ENCODE assay signal across 8 mouse cellular contexts in the genomic region with DNA sequence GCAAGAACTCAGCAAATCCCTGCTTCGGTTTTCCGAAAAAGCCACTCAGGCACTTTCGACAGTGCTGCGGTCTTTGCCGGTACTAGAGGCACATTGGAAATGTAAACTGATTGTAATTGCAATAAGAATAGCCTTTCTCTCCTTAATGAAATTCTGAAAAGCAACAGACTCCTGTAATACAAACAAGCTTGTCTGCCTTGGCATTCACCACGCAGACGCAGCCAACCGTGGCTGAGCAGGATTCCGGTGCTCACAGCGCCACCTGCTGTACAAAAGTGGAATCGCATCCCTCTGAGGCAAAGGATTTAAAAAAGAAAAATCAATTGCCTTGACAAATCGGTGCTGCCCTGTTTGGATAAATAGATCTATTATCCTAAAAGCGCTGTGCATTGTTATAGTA.
A peak's percentile ranks its signal among the peaks of the same experiment; 100 is the strongest.
DNase-seq lines count a peak whose midpoint lies in the region; ATAC-seq and TF ChIP-seq lines count a peak whose summit lies in the region.

No protein-coding gene starts in this region.

- no peaks in the 10 kb centered on the region for H3K79me2 ChIP-seq in heart, adult 2 months (replicated peaks; ENCODE audit: control insufficient read depth, insufficient read depth, low read length)

- WGBS in embryonic facial prominence, embryonic 12.5 days: 3% methylated on average over 13 of the region's 13 CpGs
- WGBS in heart, adult 2 months: 4% methylated on average over 13 of the region's 13 CpGs
- 2% methylated on average over 13 of the region's 13 CpGs for WGBS in kidney, adult 2 months
- WGBS in limb, embryonic 11.5 days: 5% methylated on average over 13 of the region's 13 CpGs
- WGBS in midbrain, embryonic 13.5 days: 2% methylated on average over 13 of the region's 13 CpGs
- WGBS in small intestine, adult 2 months: 3% methylated on average over 13 of the region's 13 CpGs

- DNase-seq in adrenal gland, postnatal 25 days: peak; percentile 85
- peak; percentile 76 to 89 for DNase-seq in heart, adult 2 months
- DNase-seq in kidney, adult 2 months: peak; percentile 88
- peak; percentile 97 for DNase-seq in limb, embryonic 11.5 days (ENCODE audit: low spot score)

- 0 out of 2 replicates have a peak, but pooled peaks cover 7% of the 10 kb centered on the region for H3K4me1 ChIP-seq in embryonic facial prominence, embryonic 12.5 days
- no peaks in the 10 kb centered on the region for H3K4me1 ChIP-seq in heart, adult 2 months (ENCODE audit: control insufficient read depth, insufficient read depth, low read length)
- H3K4me1 ChIP-seq in kidney, adult 2 months (ENCODE audit: control insufficient read depth, insufficient read depth, low read length): no peaks in the 10 kb centered on the region
- 0 out of 2 replicates have a peak, but pooled peaks cover 3% of the 10 kb centered on the region for H3K4me1 ChIP-seq in limb, embryonic 11.5 days (ENCODE audit: control insufficient read depth, insufficient read depth, low read length)
- H3K4me1 ChIP-seq in midbrain, embryonic 13.5 days (replicated peaks): peaks cover 29% of the 10 kb centered on the region
- H3K4me1 ChIP-seq in small intestine, adult 2 months (ENCODE audit: control insufficient read depth, insufficient read depth, insufficient read length, low read length): no peaks in the 10 kb centered on the region

- TF ChIP-seq POLR2A in heart, adult 2 months (IDR thresholded peaks at IDR 0.05; ENCODE audit: insufficient read depth, low read depth, low read length): no peak
- TF ChIP-seq POLR2A in kidney, adult 2 months (IDR thresholded peaks at IDR 0.05; ENCODE audit: low read depth, low read length): no peak
- TF ChIP-seq POLR2A in small intestine, adult 2 months (IDR thresholded peaks at IDR 0.05; ENCODE audit: low read depth, low read length): no peak

- TF ChIP-seq EP300 in heart, adult 2 months (IDR thresholded peaks at IDR 0.05; ENCODE audit: insufficient read depth, low read depth, low read length): no peak

- H3K4me3 ChIP-seq in embryonic facial prominence, embryonic 12.5 days: peak overlapping the region; percentile 37
- peak overlapping the region; percentile 47 for H3K4me3 ChIP-seq in heart, adult 2 months
- peak overlapping the region; percentile 42 for H3K4me3 ChIP-seq in kidney, adult 2 months (ENCODE audit: insufficient read depth, low read depth, low read length)
- peak overlapping the region; percentile 25 for H3K4me3 ChIP-seq in limb, embryonic 11.5 days (ENCODE audit: low read depth, low read length)
- peak overlapping the region; percentile 35 for H3K4me3 ChIP-seq in midbrain, embryonic 13.5 days (replicated peaks)
- peak overlapping the region; percentile 41 for H3K4me3 ChIP-seq in small intestine, adult 2 months (ENCODE audit: low read depth, low read length)

- intact Hi-C loops in heart, adult 2 months (cut with DNase I): loop anchor here (10.0 kb wide), 1 partner anchor 112 kb away; no protein-coding TSS in a partner anchor

- no peak; the same call in 1 of the 2 replicates for TF ChIP-seq CTCF in heart, adult 2 months (IDR thresholded peaks at IDR 0.05)
- peak; percentile 98 for TF ChIP-seq CTCF in kidney, adult 2 months (conservative IDR thresholded peaks at IDR 0.05; ENCODE audit: insufficient read depth, insufficient read length, low read depth, low read length)
- TF ChIP-seq CTCF in small intestine, adult 2 months (IDR thresholded peaks at IDR 0.05; ENCODE audit: extremely low read depth, insufficient read length, insufficient replicate concordance, low read depth, low read length): peak; percentile 99; the same call in 1 of the 2 replicates

- peak overlapping the region; percentile 54 for H3K4me2 ChIP-seq in embryonic facial prominence, embryonic 12.5 days (replicated peaks)
- H3K4me2 ChIP-seq in limb, embryonic 11.5 days (ENCODE audit: low read depth, severe bottlenecking): peak overlapping the region; percentile 44; the same call in 1 of the 2 replicates
- peak overlapping the region; percentile 50 for H3K4me2 ChIP-seq in midbrain, embryonic 13.5 days (replicated peaks)

- H3K9ac ChIP-seq in embryonic facial prominence, embryonic 12.5 days: no peak overlapping the region
- 0 out of 2 replicates have a peak overlapping the region, but pooled peaks have one; percentile 18 for H3K9ac ChIP-seq in heart, adult 2 months (ENCODE audit: low read depth, low read length)
- H3K9ac ChIP-seq in limb, embryonic 11.5 days (ENCODE audit: low read length): no peak overlapping the region
- peak overlapping the region; percentile 51 for H3K9ac ChIP-seq in midbrain, embryonic 13.5 days (replicated peaks)

- H3K27ac ChIP-seq in embryonic facial prominence, embryonic 12.5 days: no peak overlapping the region
- peak overlapping the region; percentile 70 for H3K27ac ChIP-seq in heart, adult 2 months
- no peak overlapping the region for H3K27ac ChIP-seq in kidney, adult 2 months (ENCODE audit: insufficient read depth, low read depth, low read length)
- H3K27ac ChIP-seq in limb, embryonic 11.5 days (replicated peaks; ENCODE audit: low read depth, low read length): no peak overlapping the region
- H3K27ac ChIP-seq in midbrain, embryonic 13.5 days: peak overlapping the region; percentile 64
- no peak overlapping the region for H3K27ac ChIP-seq in small intestine, adult 2 months (ENCODE audit: insufficient read depth, low read depth, low read length)

- H3K27me3 ChIP-seq in embryonic facial prominence, embryonic 12.5 days: no peaks in the 10 kb centered on the region
- H3K27me3 ChIP-seq in heart, adult 2 months (ENCODE audit: control insufficient read depth, insufficient read depth, low read length): no peaks in the 10 kb centered on the region
- no peaks in the 10 kb centered on the region for H3K27me3 ChIP-seq in kidney, adult 2 months (replicated peaks; ENCODE audit: control insufficient read depth, insufficient read depth, low read length)
- no peaks in the 10 kb centered on the region for H3K27me3 ChIP-seq in limb, embryonic 11.5 days (ENCODE audit: control insufficient read depth, insufficient read depth, low read length)
- no peaks in the 10 kb centered on the region for H3K27me3 ChIP-seq in midbrain, embryonic 13.5 days
- no peaks in the 10 kb centered on the region for H3K27me3 ChIP-seq in small intestine, adult 2 months (ENCODE audit: control insufficient read depth, insufficient read depth, low read length)

- H3K36me3 ChIP-seq in embryonic facial prominence, embryonic 12.5 days: no peaks in the 10 kb centered on the region
- H3K36me3 ChIP-seq in heart, adult 2 months (ENCODE audit: control insufficient read depth, insufficient read depth, low read length): no peaks in the 10 kb centered on the region
- no peaks in the 10 kb centered on the region for H3K36me3 ChIP-seq in kidney, adult 2 months (ENCODE audit: control insufficient read depth, insufficient read depth, low read length)
- no peaks in the 10 kb centered on the region for H3K36me3 ChIP-seq in limb, embryonic 11.5 days (ENCODE audit: control insufficient read depth, insufficient read depth, low read length)
- H3K36me3 ChIP-seq in midbrain, embryonic 13.5 days: no peaks in the 10 kb centered on the region
- no peaks in the 10 kb centered on the region for H3K36me3 ChIP-seq in small intestine, adult 2 months (ENCODE audit: control insufficient read depth, insufficient read depth, low read length)

- no peaks in the 10 kb centered on the region for H3K9me3 ChIP-seq in embryonic facial prominence, embryonic 12.5 days
- no peaks in the 10 kb centered on the region for H3K9me3 ChIP-seq in limb, embryonic 11.5 days (ENCODE audit: control insufficient read depth, low read length)
- no peaks in the 10 kb centered on the region for H3K9me3 ChIP-seq in midbrain, embryonic 13.5 days

- no peak for ATAC-seq in embryonic facial prominence, embryonic 12.5 days (ENCODE audit: insufficient number of reproducible peaks, insufficient read depth, low FRiP score, low TSS enrichment)
- ATAC-seq in limb, embryonic 11.5 days (ENCODE audit: insufficient number of reproducible peaks, low FRiP score, low TSS enrichment, low read depth): no peak
- ATAC-seq in midbrain, embryonic 13.5 days: peak; percentile 24; the same call in 1 of the 2 replicates
- ATAC-seq in erythroblast, adult 5-6 weeks (replicated peaks; ENCODE audit: low FRiP score, poor library complexity, severe bottlenecking): no peak

Comparison
In these comparisons a context has a peak if more than half of its experiments do, and no peak if none do; other contexts are left out.
1. H3K27ac ChIP-seq: peak in heart, adult 2 months (single experiment) and midbrain, embryonic 13.5 days (single experiment); none in embryonic facial prominence, embryonic 12.5 days (single experiment), kidney, adult 2 months (single experiment), limb, embryonic 11.5 days (single experiment) and small intestine, adult 2 months (single experiment).
2. H3K9ac ChIP-seq: peak in heart, adult 2 months (single experiment) and midbrain, embryonic 13.5 days (single experiment); none in embryonic facial prominence, embryonic 12.5 days (single experiment) and limb, embryonic 11.5 days (single experiment).
3. Peak in every context shown above with its lines, with median percentiles within 50 percentile points of each other: DNase-seq, H3K4me2 ChIP-seq and H3K4me3 ChIP-seq.